Mouse (Mus musculus): Measurements from ENCODE around the gene Mis18a.

DNA sequence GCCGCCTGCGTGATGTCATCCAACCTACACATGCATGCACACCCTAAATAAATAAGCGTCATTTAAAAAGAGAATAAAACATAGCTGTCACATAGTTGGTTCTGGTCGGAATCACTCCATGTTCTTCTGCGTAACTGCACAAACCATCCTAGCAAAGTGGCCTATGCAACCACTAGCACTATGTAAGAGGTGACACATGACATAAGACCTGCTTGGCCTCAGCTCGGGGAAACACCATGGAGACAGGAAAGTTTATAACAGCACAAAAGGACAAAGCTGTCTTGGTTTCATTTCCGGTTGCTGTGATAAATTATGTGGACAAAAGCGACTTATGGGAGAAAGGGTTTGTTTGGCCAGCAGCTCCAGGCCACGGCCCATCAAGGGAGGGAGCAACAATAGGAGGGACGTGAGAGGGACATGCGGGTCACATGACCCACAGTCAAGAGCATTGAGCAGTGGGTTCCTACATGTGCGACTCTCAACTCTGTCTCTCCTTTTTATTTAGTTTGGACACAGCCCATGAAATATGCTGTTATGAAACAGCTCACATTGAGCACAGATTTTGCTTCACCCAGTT is 39.4 kb downstream of the Mis18a start:
- no peak for TF ChIP-seq MYOG (IDR thresholded peaks at IDR 0.05; ENCODE audit: control insufficient read depth in 1 of 3, insufficient read depth in 1 of 3, insufficient read length in 2 of 3, low read depth in 2 of 3)
- TF ChIP-seq POLR2A (IDR thresholded peaks at IDR 0.05; ENCODE audit: insufficient read length, low read depth) = no peak
- TF ChIP-seq TCF12 (IDR thresholded peaks at IDR 0.05; ENCODE audit: insufficient read depth, poor library complexity, severe bottlenecking) = no peak
- no peak for TF ChIP-seq MAX (IDR thresholded peaks at IDR 0.05; ENCODE audit: low read depth)
- TF ChIP-seq MYOD1 (IDR thresholded peaks at IDR 0.05; ENCODE audit: control insufficient read depth in 1 of 3, insufficient read length in 2 of 3, low read depth in 2 of 3) = no peak
- TF ChIP-seq CEBPB (IDR thresholded peaks at IDR 0.05; ENCODE audit: insufficient read depth, poor library complexity, severe bottlenecking) = no peak

Measured in myocyte (in vitro differentiated cells).